Mouse (Mus musculus): ENCODE measurements around the gene Gna11.

Gene Gna11

GRCm38 (mm10) chr10:81565257-81566228, 20.6 kb upstream of the Gna11 start:
- no peak for DNase-seq (ENCODE audit: low spot score in 2 of 2)

DNA sequence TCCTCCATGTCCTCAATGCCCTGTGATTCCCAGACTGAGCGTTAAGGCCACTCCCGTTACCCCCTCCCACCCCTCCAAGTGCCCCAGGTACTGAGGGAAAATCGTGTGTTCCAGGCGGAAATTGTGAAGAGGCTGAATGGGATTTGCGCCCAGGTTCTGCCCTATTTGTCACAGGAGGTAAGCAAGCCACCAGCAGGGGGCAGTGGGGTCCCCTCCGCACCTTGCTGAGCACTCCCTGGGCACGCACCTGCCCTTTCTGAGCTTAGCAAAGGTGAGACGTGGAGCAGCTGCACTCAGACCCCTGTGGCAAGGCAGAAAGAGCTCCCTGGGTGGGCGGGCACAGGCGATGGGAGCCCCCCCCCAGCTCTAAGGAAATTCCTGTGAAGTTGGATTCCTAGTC, 19.7 kb upstream of the Gna11 start:
- DNase-seq (ENCODE audit: low spot score in 2 of 2) = peak; percentile 66 to 87

DNA sequence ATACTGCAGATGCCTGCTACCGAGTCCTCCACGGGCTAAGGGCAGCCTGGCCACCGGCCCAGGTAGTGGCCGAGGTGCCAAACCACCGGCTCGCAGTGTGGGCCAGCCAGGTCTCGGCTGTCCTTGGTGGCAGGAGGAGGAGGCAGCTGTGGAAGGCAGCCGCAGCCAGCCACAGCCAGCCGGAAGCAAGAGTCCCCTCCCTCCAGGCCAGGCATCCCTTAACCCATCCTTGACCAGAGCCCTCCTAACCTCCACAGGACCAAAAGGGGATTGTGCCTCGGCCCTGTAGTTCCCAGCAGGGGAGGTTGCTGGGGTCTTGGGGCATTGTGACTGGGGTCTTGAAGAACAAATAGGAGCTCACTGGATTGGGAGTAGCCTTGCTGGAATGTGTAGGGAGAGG, 19.2 kb upstream of the Gna11 start:
- no peak for DNase-seq (ENCODE audit: low spot score in 2 of 2)

- DNase-seq (ENCODE audit: low spot score in 2 of 2) = no peak
Observed at GRCm38 (mm10) chr10:81563481-81563880, 18.5 kb upstream of the Gna11 start.

DNA sequence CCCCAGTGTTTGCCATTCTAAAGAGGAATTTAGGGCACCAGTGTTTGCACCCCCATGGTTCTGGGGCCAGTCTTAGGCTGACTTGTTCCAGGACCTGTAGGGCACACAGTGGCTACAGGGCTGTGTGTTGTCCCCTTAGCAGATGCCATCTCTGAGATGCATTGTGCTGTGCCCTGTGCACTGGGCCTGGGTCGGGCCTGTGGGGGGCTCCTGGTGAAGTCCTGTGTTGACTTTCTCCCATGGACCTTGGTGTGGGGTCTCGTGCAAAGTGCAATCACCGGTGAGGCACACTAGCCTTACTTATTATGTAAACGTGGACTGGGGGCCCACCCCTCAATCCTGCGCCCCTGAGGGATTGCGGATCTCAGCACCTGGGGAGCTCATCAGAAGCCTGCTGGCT, 17.4 kb upstream of the Gna11 start:
- DNase-seq (ENCODE audit: low spot score in 2 of 2) = no peak

- DNase-seq (ENCODE audit: low spot score in 2 of 2) = peak; percentile 68 to 80
Observed at GRCm38 (mm10) chr10:81560719-81561459, 15.9 kb upstream of the Gna11 start.

- DNase-seq (ENCODE audit: low spot score in 2 of 2) = peak; percentile 63 to 86
Observed at GRCm38 (mm10) chr10:81559627-81560539, 14.9 kb upstream of the Gna11 start.

DNA sequence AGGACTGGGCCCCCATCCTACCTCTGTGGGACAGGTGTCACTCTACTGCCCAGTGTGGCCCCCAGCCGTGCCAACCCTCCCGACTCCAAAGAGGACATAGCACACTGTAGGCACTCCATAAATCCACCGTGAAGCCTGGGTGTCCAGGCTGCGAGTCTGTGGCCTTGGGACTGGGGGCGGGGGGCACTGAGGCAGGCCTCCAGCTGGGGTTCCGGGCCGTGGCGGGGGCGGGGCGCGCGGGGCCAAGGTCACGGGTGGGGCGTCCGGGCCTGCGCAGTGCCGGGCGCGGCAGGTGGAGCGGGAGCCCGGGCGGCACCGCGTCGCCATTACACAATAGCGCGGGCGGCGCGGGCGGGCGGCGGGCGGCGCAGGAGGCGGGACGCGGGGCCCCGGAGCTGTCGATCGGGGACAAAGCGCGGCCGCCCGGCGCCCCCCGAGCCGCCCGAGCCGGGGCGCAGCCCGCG, 14.2 kb upstream of the Gna11 start, which contains the start of gene Aes:
Gene Aes (plus strand): TSS at position 326 of the 464 bp plus-strand sequence.
- peak; percentile 76 to 87 for DNase-seq (ENCODE audit: low spot score in 2 of 2)

- no peak for DNase-seq (ENCODE audit: low spot score in 2 of 2)
Observed at GRCm38 (mm10) chr10:81557491-81557890, 12.5 kb upstream of the Gna11 start.

GRCm38 (mm10) chr10:81556282-81556681, 11.3 kb upstream of the Gna11 start:
- DNase-seq (ENCODE audit: low spot score in 2 of 2) = no peak

DNA sequence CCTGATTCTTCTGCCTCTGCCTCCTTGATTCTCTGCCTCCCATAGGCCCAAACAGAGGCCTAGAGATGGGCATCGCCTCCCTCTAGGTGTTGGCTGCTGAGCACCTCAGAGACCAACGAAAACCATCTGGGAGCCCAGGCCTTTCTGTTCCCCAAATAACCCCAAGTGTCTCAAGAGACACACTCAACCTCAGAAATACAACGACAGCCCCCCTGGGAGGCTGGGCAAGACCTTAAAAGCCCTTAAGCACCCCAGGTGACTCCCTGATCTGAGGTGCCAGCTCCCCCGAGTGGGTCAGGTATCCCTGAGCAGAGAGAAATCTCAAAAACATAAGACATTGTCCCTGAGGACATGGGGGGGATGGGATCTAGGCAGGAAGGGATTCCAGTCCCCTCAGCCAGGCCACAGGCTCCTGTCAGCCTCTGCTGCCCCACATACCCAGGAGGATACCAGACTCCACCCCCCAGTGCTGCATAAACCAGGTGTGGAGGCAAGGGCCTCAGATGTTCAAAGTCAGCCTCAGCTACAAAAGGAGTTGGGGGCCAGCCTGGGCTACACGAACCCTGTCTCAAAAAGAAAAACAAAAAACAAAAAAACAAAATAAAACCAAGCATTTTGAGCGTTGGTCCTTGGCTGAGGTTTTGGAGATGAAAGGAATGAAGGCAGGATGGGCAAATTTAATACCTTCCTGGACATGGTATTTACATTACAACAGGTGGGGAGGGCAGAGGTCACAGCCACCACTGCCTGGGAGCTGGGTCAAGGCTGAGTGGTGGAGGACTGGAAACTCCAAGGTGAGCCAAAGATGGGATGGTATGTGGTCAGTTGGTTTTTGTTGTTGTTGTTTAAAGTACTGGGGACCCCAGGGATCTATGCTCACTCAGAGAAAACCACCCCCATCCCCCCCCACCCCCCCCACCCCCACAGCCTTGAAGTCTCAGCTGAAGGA, 9.1 kb upstream of the Gna11 start:
- DNase-seq (ENCODE audit: low spot score in 2 of 2) = no peak

- DNase-seq (ENCODE audit: low spot score in 2 of 2) = peak; percentile 55 to 82
Observed at GRCm38 (mm10) chr10:81553232-81553631, 8.2 kb upstream of the Gna11 start.

DNA sequence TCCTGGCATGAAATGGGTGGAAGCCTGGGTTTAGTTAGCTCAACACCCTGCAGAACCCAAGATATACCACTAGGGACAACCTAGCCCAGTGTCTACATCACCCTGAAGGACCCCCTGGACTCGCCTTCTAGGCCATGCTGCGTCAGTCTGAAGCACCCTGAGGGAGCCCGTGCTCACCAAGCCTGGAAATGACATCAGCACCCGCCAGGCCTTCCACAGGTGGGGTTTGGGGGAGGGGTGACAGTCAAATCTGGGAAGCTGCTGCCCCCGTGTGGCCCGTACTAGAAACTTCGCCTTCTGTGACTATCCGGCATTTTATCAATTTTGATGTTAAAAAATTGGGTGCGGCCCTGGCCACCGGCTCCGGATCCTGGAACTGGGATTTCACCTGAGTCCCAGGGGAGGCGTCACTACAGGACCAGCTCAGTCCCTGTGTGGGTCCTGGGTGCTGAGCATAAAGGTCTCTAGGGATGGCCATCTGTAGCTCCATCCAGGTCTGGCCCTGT, 6.7 kb upstream of the Gna11 start:
- peak; percentile 77 to 88 for DNase-seq (ENCODE audit: low spot score in 2 of 2)

DNA sequence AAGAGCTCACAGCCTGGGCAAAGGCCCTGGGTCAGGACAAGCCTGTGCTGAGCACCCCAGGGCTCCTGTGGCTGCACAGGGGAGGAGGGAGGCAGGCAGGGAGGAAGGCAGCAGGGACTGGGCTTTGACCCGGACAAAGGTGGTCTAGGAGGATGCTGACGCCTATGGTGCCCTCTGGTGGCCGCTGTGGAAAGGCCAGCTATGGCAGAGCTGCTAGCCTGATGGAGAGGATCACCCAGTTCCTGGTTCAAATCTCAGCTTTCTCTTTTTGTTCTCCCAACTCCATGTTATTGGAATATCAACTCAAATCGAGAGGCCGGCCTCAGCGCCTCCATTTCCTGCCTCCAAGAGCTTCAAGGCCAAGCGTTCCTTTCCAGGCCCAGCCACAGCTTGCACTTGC, 5.3 kb upstream of the Gna11 start:
- peak; percentile 80 to 92 for DNase-seq (ENCODE audit: low spot score in 2 of 2)

DNA sequence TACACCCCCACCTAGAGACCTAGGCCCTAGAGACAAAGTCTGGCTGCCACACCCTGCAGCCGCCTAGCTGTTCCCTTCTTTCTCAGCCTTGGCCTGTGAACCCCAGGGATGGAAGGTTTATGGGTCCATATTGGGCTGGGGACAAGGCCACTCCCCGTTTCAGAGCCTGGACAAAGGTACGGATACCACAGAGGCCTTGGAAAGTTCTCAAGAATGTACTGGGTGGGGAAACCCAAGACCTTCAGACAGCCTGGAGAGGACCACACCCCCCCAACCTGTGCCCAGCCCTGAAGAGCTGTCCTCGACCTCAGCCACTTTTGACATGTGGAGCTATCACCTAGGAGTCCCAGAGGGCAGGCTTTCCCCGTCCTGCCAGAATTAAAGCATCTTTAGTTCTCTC, 4.0 kb upstream of the Gna11 start:
- DNase-seq (ENCODE audit: low spot score in 2 of 2) = no peak

DNA sequence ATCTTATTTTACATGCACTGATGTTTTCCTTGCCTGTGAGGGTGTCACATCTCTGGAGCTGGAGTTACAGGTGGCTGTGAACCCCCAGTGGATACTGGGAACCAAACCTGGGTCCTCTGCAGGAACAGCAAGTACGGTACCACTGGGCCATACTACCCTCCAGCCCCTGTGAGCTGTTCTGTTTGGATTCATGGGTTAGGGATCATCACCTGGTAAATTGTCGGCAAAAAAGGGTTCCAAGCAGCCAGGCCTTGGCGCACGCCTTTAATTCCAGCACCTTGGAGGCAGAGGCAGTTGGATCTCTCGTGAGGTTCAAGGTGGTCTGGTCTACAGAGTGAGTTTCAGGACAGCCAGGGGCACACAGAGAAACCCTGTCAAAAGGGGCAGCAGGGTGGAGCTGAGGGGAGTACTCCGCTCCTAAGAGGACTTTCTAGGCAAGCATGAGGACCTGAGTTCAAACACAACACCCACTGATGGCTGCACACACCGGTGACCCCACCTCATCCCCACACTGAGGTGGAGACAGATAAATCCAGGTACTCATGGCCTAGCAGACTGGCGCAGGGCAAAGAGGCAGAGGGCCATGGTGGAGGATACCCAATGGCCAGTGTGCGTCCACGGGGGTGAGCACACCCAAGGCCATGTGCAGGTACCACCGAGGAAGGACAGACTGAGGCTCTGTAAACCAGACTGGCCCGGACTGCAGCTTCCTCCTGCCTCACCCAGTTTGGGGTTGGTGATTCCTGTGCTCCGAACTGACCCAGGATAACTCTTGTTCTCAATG, 2.0 kb upstream of the Gna11 start:
- DNase-seq (ENCODE audit: low spot score in 2 of 2) = no peak

- DNase-seq (ENCODE audit: low spot score in 2 of 2) = no peak
Observed at GRCm38 (mm10) chr10:81546332-81546731, 1.3 kb upstream of the Gna11 start.

DNA sequence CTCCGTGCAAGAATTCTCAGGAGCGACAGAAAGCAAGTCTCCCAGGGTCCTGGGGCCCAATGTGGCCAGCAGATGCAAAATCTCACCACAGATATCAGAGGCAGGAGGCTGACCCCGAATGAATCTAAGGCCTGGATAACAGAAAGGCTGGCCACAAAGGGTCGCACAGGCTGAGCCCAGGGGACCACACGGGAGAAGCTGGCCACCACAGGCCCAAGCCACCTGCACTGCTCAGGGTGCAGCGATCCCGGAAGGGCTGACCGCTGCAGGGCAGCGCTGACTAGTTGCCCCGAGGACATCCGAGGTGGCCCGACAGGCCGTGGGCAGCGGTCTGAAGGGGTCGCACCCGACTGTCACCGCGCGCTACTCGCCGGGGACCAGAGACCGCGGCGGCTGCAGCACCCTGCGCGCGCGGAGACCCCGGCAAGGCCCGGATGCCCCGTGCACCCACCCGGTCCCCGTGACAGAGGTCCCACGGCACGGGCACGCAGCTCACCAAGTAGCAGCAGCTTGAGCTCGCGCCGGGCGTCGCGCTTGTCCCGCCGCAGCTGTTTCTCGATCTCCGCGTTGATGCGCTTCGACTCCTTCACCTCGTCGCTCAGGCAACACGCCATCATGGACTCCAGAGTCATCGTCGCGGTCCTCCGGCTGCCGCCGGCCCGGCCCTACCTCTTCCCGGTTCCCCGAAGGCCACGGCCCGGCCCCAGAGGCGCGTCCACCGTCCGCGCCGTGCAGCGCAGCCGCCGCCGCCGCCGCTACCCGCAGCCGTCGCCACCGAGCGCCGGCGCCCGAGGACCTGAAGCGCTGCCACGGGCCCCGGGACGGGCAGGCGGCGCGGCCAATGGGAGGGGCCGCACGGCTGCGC, 462 bp downstream of the Gna11 start:
- peak in 1 of 2 experiments; percentile 84 for DNase-seq (ENCODE audit: low spot score in 2 of 2)
